Mouse (Mus musculus) left cerebral cortex, adult 11 months (tissue): ENCODE results near the gene Asphd2.
"Not testable (repeated sequence)": the region's sequence is repeated elsewhere in the genome, so short reads cannot be mapped to it uniquely, and the experiment has no call there.

ENCODE experiments used
- DNase-seq: peaks from one replicate; pipeline ENCODE4 v3.0.0; 2022; ENCODE audit warnings: low spot score

Asphd2 gene

GRCm38 (mm10) chr5:112394779-112395443 lies at the start of gene Asphd2:
TSS of gene Asphd2 (minus strand) at chr5:112394866.
- DNase-seq: peak; percentile 75

GRCm38 (mm10) chr5:112438535-112438934 lies 43.9 kb upstream of the Asphd2 start:
- DNase-seq: no peak

GRCm38 (mm10) chr5:112433004-112433403 lies 38.3 kb upstream of the Asphd2 start:
- DNase-seq: peak; percentile 64

- DNase-seq: no peak
These were observed 37.4 kb upstream of the Asphd2 start for GRCm38 (mm10) chr5:112432033-112432432.

GRCm38 (mm10) chr5:112431120-112431775 lies 36.6 kb upstream of the Asphd2 start:
- no peak for DNase-seq

- no peak for DNase-seq
These were observed 34.3 kb upstream of the Asphd2 start for GRCm38 (mm10) chr5:112428944-112429343.

GRCm38 (mm10) chr5:112427283-112427682 lies 32.6 kb upstream of the Asphd2 start:
- peak; percentile 51 for DNase-seq

GRCm38 (mm10) chr5:112426635-112427034 lies 32.0 kb upstream of the Asphd2 start:
- no peak for DNase-seq

- DNase-seq: no peak
These were observed 24.9 kb upstream of the Asphd2 start for GRCm38 (mm10) chr5:112419535-112419934.

- DNase-seq: no peak
These were observed 23.4 kb upstream of the Asphd2 start for GRCm38 (mm10) chr5:112418023-112418422.

- DNase-seq: no peak
These were observed 22.0 kb upstream of the Asphd2 start for GRCm38 (mm10) chr5:112416673-112417072.

- DNase-seq: not testable (repeated sequence)
These were observed 18.1 kb upstream of the Asphd2 start for GRCm38 (mm10) chr5:112412781-112413180.

- peak; percentile 67 for DNase-seq
These were observed 17.1 kb upstream of the Asphd2 start for GRCm38 (mm10) chr5:112411514-112412335.

GRCm38 (mm10) chr5:112411072-112411471 lies 16.4 kb upstream of the Asphd2 start:
- no peak for DNase-seq

- no peak for DNase-seq
These were observed 14.6 kb upstream of the Asphd2 start for GRCm38 (mm10) chr5:112409274-112409673.

- DNase-seq: no peak
These were observed 11.4 kb upstream of the Asphd2 start for GRCm38 (mm10) chr5:112406017-112406416.

GRCm38 (mm10) chr5:112402437-112402836 lies 7.8 kb upstream of the Asphd2 start:
- DNase-seq: no peak

- no peak for DNase-seq
These were observed 4.6 kb upstream of the Asphd2 start for GRCm38 (mm10) chr5:112399284-112399683.

- DNase-seq: no peak
These were observed 1.4 kb upstream of the Asphd2 start for GRCm38 (mm10) chr5:112396066-112396465.

GRCm38 (mm10) chr5:112394415-112394763 lies 277 bp downstream of the Asphd2 start:
- DNase-seq: no peak

- no peak for DNase-seq
These were observed 788 bp downstream of the Asphd2 start for GRCm38 (mm10) chr5:112393741-112394414.

GRCm38 (mm10) chr5:112391676-112392323 lies 2.9 kb downstream of the Asphd2 start:
- DNase-seq: no peak
